Mouse (Mus musculus) thymus, postnatal 4 days (tissue): ENCODE data around the gene Plin3.
A peak's percentile ranks its signal among the peaks of the same experiment; 100 is the strongest.
"Not testable (repeated sequence)": the region's sequence is repeated elsewhere in the genome, so short reads cannot be mapped to it uniquely, and the experiment has no call there.

Source experiments
- DNase-seq: peaks from one replicate; pipeline ENCODE4 v3.0.0; 2021

The Plin3 gene

GRCm38 (mm10) chr17:56273482-56273881, 19.2 kb downstream of the Plin3 start:
- no peak for DNase-seq

- no peak for DNase-seq
Measured at GRCm38 (mm10) chr17:56272644-56273043, 20.0 kb downstream of the Plin3 start.

GRCm38 (mm10) chr17:56271609-56272253, 20.9 kb downstream of the Plin3 start:
- DNase-seq: no peak

GRCm38 (mm10) chr17:56269741-56270140, 22.9 kb downstream of the Plin3 start:
- no peak for DNase-seq

GRCm38 (mm10) chr17:56269153-56269630, 23.5 kb downstream of the Plin3 start:
- peak; percentile 61 for DNase-seq

- no peak for DNase-seq
Measured at GRCm38 (mm10) chr17:56266271-56266670, 26.4 kb downstream of the Plin3 start.

GRCm38 (mm10) chr17:56265869-56266268, 26.8 kb downstream of the Plin3 start:
- no peak for DNase-seq

GRCm38 (mm10) chr17:56265011-56265410, 27.7 kb downstream of the Plin3 start:
- no peak for DNase-seq

GRCm38 (mm10) chr17:56264020-56264419, 28.7 kb downstream of the Plin3 start:
- DNase-seq: peak; percentile 88

- DNase-seq: no peak
Measured at GRCm38 (mm10) chr17:56262645-56263094, 30.0 kb downstream of the Plin3 start.

GRCm38 (mm10) chr17:56261166-56261565, 31.5 kb downstream of the Plin3 start:
- no peak for DNase-seq

- DNase-seq: no peak
Measured at GRCm38 (mm10) chr17:56259301-56260037, 33.2 kb downstream of the Plin3 start.

- DNase-seq: not testable (repeated sequence)
Measured at GRCm38 (mm10) chr17:56258812-56259211, 33.9 kb downstream of the Plin3 start.

GRCm38 (mm10) chr17:56258269-56258668, 34.4 kb downstream of the Plin3 start:
- not testable (repeated sequence) for DNase-seq

GRCm38 (mm10) chr17:56257181-56257894, 35.3 kb downstream of the Plin3 start:
- DNase-seq: peak; percentile 44

- DNase-seq: peak; percentile 87
Measured at GRCm38 (mm10) chr17:56256239-56256881, 36.3 kb downstream of the Plin3 start, which contains the start of gene Fem1a. Gene Fem1a (plus strand): TSS chr17:56256810.

GRCm38 (mm10) chr17:56255863-56256238, 36.8 kb downstream of the Plin3 start:
- peak; percentile 100 for DNase-seq

- peak; percentile 69 for DNase-seq
Measured at GRCm38 (mm10) chr17:56255429-56255828, 37.2 kb downstream of the Plin3 start.

GRCm38 (mm10) chr17:56254695-56255094, 38.0 kb downstream of the Plin3 start:
- DNase-seq: no peak

GRCm38 (mm10) chr17:56251136-56251829, 41.4 kb downstream of the Plin3 start:
- DNase-seq: peak; percentile 83

- DNase-seq: no peak
Measured at GRCm38 (mm10) chr17:56245608-56246007, 47.1 kb downstream of the Plin3 start.
